Mouse (Mus musculus): Measurements from ENCODE around the gene Psmf1.

- TF ChIP-seq CTCF (IDR thresholded peaks at IDR 0.05; ENCODE audit: low read depth) (no peak), EP300 (optimal IDR thresholded peaks at IDR 0.05) (no peak)
Observed at GRCm38 (mm10) chr2:151682976-151683375, 61.0 kb downstream of the Psmf1 start.

Measured in stomach, postnatal 0 days (tissue).